Mouse (Mus musculus) lung, embryonic 14.5 days (tissue): ENCODE measurements around the gene Mlip. TPM values are rescaled to one million over a fixed set of nuclear protein-coding genes. Genes with fewer than 3 reads are reported as not detected.
"Not testable (repeated sequence)": the region's sequence is repeated elsewhere in the genome, so short reads cannot be mapped to it uniquely, and the experiment has no call there.

ENCODE experiments used
- ATAC-seq: fragments of 200-750 bp; cut with Nextera tagmentation; 2 replicates; pipeline ENCODE4 v1.8.0; 2017; ENCODE audit warnings: mild to moderate bottlenecking, moderate TSS enrichment, moderate library complexity; ENCODE audit not compliant: insufficient read depth
- DNase-seq: peaks from one replicate; pipeline ENCODE4 v3.0.0-alpha.2; 2015
- H3K27ac ChIP-seq: fragments of 300-500 bp; sonication (generic); 2 replicates; pipeline ENCODE4 v1.5.1; 2014; ENCODE audit warnings: low read depth, mild to moderate bottlenecking, moderate library complexity
- H3K27me3 ChIP-seq: fragments of 300-500 bp; sonication (generic); 2 replicates; pipeline ENCODE4 v1.6.1; 2014; ENCODE audit warnings: low read length, control low read depth; ENCODE audit not compliant: insufficient read depth
- H3K36me3 ChIP-seq: fragments of 300-500 bp; sonication (generic); 2 replicates; pipeline ENCODE4 v1.6.1; 2014; ENCODE audit warnings: control low read depth; ENCODE audit not compliant: insufficient read depth
- H3K4me1 ChIP-seq: fragments of 300-500 bp; sonication (generic); 2 replicates; pipeline ENCODE4 v1.6.1; 2014; ENCODE audit warnings: antibody characterized with exemption, control low read depth; ENCODE audit not compliant: insufficient read depth
- H3K4me2 ChIP-seq: fragments of 300-500 bp; sonication (generic); 2 replicates; pipeline ENCODE4 v1.6.1; 2014; ENCODE audit warnings: mild to moderate bottlenecking
- H3K4me3 ChIP-seq: fragments of 300-500 bp; sonication (generic); 2 replicates; pipeline ENCODE4 v1.5.1; 2014; ENCODE audit warnings: low read depth, low read length
- H3K9ac ChIP-seq: fragments of 300-500 bp; sonication (generic); 2 replicates; pipeline ENCODE4 v1.6.1; 2014
- H3K9me3 ChIP-seq: fragments of 300-500 bp; sonication (generic); 2 replicates; pipeline ENCODE4 v1.6.1; 2016; ENCODE audit warnings: low read depth, low read length, control low read depth
- CTCF ChIP-seq: IDR thresholded peaks from 2 replicates; pipeline ENCODE4 v1.5.1; 2016; ENCODE audit warnings: antibody characterized with exemption, low read depth
- WGBS: fragments of 180-500 bp; shearing (Covaris S2); extraction: QIAGEN DNeasy Blood & Tissue Kit; methylation state at CpG from one replicate; pipeline ENCODE4 v1.1.7; 2014; 5-methylcytosine and 5-hydroxymethylcytosine counted together
- polyA plus RNA-seq: library from polyadenylated mRNA; unstranded; fragments of >200 nt; fragmentation: Nextera tagmentation; extraction: Ambion mirVana; gene quantifications from 2 replicates; pipeline ENCODE4 v1.2.1, GENCODE M21; 2014

Mlip gene
- polyA plus RNA-seq, 1 experiment from 2014 or later, result 1.0 TPM

- Histone ChIP-seq H3K4me3 (no peak overlapping the region), H3K27ac (no peak overlapping the region), H3K4me1 (no peaks in the 10 kb centered on the region), H3K36me3 (no peaks in the 10 kb centered on the region), H3K9ac (no peak overlapping the region), H3K9me3 (no peaks in the 10 kb centered on the region), H3K4me2 (no peak overlapping the region), H3K27me3 (no peaks in the 10 kb centered on the region)
- ATAC-seq (no peak), DNase-seq (no peak)
- 76% methylated on average over 7 of the region's 7 CpGs for WGBS
- no peak for TF ChIP-seq CTCF
These were observed 23.8 kb upstream of the Mlip start for GRCm38 (mm10) chr9:77376561-77376960.

- H3K4me1 ChIP-seq, result no peaks in the 10 kb centered on the region
- WGBS, result 68% methylated on average over 3 of the region's 3 CpGs
- H3K36me3 ChIP-seq, result no peaks in the 10 kb centered on the region
- H3K27ac ChIP-seq, result no peak overlapping the region
- no peaks in the 10 kb centered on the region for H3K27me3 ChIP-seq
- TF ChIP-seq CTCF, result no peak
- ATAC-seq (no peak), DNase-seq (no peak)
- no peaks in the 10 kb centered on the region for H3K9me3 ChIP-seq
- no peak overlapping the region for H3K4me2 ChIP-seq
- no peak overlapping the region for H3K4me3 ChIP-seq
- no peak overlapping the region for H3K9ac ChIP-seq
These were observed 17.9 kb upstream of the Mlip start for GRCm38 (mm10) chr9:77370706-77371105.

GRCm38 (mm10) chr9:77369262-77369661, 16.5 kb upstream of the Mlip start:
- no peak overlapping the region for H3K4me3 ChIP-seq
- no peak overlapping the region for H3K27ac ChIP-seq
- DNase-seq (no peak), ATAC-seq (no peak)
- no peaks in the 10 kb centered on the region for H3K36me3 ChIP-seq
- H3K9me3 ChIP-seq, result no peaks in the 10 kb centered on the region
- no peak for TF ChIP-seq CTCF
- H3K27me3 ChIP-seq, result no peaks in the 10 kb centered on the region
- 79% methylated on average over 9 of the region's 9 CpGs for WGBS
- H3K4me2 ChIP-seq, result no peak overlapping the region
- no peaks in the 10 kb centered on the region for H3K4me1 ChIP-seq
- H3K9ac ChIP-seq, result no peak overlapping the region

- DNase-seq, H3K4me2 ChIP-seq, ATAC-seq, H3K27me3 ChIP-seq, H3K9me3 ChIP-seq, H3K27ac ChIP-seq, H3K4me1 ChIP-seq, H3K9ac ChIP-seq, H3K4me3 ChIP-seq, H3K36me3 ChIP-seq: not testable (repeated sequence)
- WGBS, result 57% methylated on average over 9 of the region's 9 CpGs
These were observed 11.9 kb upstream of the Mlip start for GRCm38 (mm10) chr9:77364681-77365080.

GRCm38 (mm10) chr9:77362906-77363305, 10.1 kb upstream of the Mlip start:
- no peaks in the 10 kb centered on the region for H3K9me3 ChIP-seq
- no peaks in the 10 kb centered on the region for H3K36me3 ChIP-seq
- no peaks in the 10 kb centered on the region for H3K4me1 ChIP-seq
- no peak overlapping the region for H3K4me2 ChIP-seq
- ATAC-seq, result no peak
- no peaks in the 10 kb centered on the region for H3K27me3 ChIP-seq
- no peak overlapping the region for H3K27ac ChIP-seq
- no peak overlapping the region for H3K4me3 ChIP-seq
- no peak overlapping the region for H3K9ac ChIP-seq
- DNase-seq, result no peak
- no peak for TF ChIP-seq CTCF

- Histone ChIP-seq H3K4me1 (no peaks in the 10 kb centered on the region), H3K4me2 (no peak overlapping the region), H3K27ac (no peak overlapping the region), H3K27me3 (no peaks in the 10 kb centered on the region), H3K9me3 (no peaks in the 10 kb centered on the region), H3K36me3 (no peaks in the 10 kb centered on the region), H3K4me3 (no peak overlapping the region), H3K9ac (no peak overlapping the region)
- WGBS, result 80% methylated on average over 8 of the region's 8 CpGs
- DNase-seq (no peak), ATAC-seq (no peak)
- no peak for TF ChIP-seq CTCF
These were observed 7.9 kb upstream of the Mlip start for GRCm38 (mm10) chr9:77360654-77361053.

GRCm38 (mm10) chr9:77359278-77359973, 6.7 kb upstream of the Mlip start:
- WGBS, result 80% methylated on average over 10 of the region's 10 CpGs
- H3K36me3 ChIP-seq, result no peaks in the 10 kb centered on the region
- TF ChIP-seq CTCF, result no peak
- ATAC-seq, result no peak
- no peaks in the 10 kb centered on the region for H3K9me3 ChIP-seq
- no peaks in the 10 kb centered on the region for H3K4me1 ChIP-seq
- no peak overlapping the region for H3K4me2 ChIP-seq
- H3K27ac ChIP-seq, result no peak overlapping the region
- DNase-seq, result no peak
- H3K4me3 ChIP-seq, result no peak overlapping the region
- no peaks in the 10 kb centered on the region for H3K27me3 ChIP-seq
- no peak overlapping the region for H3K9ac ChIP-seq

GRCm38 (mm10) chr9:77353942-77354341, 1.2 kb upstream of the Mlip start:
- no peak overlapping the region for H3K9ac ChIP-seq
- ATAC-seq (no peak), DNase-seq (no peak)
- H3K36me3 ChIP-seq, result no peaks in the 10 kb centered on the region
- H3K4me1 ChIP-seq, result no peaks in the 10 kb centered on the region
- peak; percentile 40 for TF ChIP-seq CTCF
- H3K4me2 ChIP-seq, result no peak overlapping the region
- H3K27me3 ChIP-seq, result no peaks in the 10 kb centered on the region
- H3K4me3 ChIP-seq, result no peak overlapping the region
- H3K27ac ChIP-seq, result no peak overlapping the region
- H3K9me3 ChIP-seq, result no peaks in the 10 kb centered on the region
- 75% methylated on average over 4 of the region's 4 CpGs for WGBS
